Mouse (Mus musculus): ENCODE measurements around the gene Gstp1.
A peak's percentile ranks its signal among the peaks of the same experiment; 100 is the strongest.
"Not testable (repeated sequence)": the region's sequence is repeated elsewhere in the genome, so short reads cannot be mapped to it uniquely, and the experiment has no call there.

The Gstp1 gene

DNA sequence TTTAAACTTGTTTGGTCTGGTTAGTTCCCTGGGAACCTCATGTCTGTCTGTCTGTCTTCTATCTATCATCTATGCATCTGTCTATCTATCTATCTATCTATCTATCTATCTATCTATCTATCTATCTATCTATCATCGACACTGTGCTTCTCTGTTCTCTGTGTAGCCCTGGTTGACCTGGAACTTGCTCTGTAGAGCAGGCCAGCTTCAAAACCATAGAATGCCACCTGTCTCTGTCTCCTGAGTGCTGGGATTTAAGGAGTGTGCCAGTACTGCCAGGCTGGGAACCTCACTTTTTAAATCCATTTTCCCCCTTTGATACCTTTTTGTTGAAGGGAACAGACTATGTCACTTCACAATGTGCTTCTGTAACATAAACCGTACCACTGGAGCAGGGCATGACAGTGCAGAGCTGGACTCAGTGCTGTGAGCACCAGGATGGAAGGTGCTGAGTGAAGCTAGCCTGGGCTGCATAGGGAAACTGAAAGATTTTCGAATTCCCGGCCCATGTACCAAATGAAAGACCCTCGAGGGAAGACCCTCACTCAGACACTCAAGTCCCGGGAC is 23.2 kb upstream of the Gstp1 start:
- no peak for ATAC-seq (ENCODE audit: insufficient number of reproducible peaks, low FRiP score, low TSS enrichment)

DNA sequence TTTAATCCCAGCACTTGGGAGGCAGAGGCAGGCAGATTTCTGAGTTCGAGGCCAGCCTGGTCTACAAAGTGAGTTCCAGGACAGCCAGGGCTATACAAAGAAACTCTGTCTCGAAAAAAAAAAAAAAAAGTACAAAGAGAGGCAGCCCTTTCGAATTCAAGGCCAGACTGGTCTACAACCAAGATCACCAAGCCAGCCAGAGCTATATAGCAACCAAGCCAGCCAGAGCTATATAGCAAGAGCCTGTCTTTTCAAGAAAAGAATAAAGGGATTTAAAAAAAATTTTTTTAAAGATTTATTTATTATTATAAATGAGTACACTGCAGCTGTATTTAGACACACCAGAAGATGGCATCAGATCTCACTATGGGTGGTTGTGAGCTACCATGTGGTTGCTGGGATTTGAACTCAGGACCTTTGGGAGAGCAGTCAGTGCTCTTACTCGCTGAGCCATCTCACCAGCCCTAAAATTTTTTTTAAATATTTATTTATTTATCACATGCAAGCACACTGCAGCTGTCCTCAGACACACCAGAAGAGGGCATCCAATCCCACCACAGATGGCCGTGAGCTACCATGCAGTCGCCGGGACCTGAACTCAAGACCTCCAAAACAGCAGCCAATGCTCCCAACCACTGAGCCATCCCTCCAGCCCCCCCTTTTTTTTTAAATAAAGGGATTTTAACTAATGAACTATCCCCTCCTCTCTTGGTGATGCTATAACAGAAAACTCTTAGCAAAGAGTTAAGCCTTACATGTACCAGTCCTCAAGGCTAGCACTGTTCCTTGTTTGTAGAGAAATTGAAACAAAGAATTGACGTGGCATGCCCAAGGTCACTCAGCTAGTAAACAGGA is 22.5 kb upstream of the Gstp1 start:
- ATAC-seq (ENCODE audit: insufficient number of reproducible peaks, low FRiP score, low TSS enrichment): not testable (repeated sequence)

DNA sequence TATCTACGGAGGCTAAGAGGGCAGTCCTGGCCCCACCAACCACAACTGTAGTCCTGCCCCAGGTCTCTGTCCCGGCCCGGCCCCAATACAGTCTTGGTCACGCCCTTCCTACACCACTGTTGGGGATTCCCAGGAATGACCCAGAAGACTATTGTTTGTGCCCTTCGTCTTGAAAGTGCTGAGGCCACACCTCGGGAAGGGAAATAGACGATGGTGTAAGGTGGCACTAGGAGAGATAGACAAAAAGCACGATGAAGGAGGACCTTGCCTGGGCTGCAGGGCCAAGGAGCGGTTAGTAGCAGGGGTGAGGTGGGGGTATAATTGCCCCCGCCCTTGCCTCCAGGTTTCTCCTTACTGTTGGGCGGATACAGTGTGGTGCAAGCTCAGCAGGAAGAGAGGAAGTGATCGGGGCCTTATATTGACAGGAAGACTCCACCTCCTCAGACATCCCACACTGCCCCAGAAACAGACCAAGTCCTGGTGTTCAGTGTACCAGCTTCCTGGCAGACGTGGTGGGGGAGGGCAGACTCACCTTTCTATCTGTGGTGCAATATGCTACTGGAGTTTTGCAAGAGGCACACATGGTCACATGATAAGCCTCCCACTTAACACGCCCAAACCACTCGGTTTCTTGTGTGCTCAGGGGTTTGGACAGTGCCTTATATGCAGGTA is 21.4 kb upstream of the Gstp1 start, which contains the start of gene Gstp3:
Gstp3 (minus strand) TSS at position 501 of the 672 bp plus-strand sequence.
- ATAC-seq (ENCODE audit: insufficient number of reproducible peaks, low FRiP score, low TSS enrichment): no peak

DNA sequence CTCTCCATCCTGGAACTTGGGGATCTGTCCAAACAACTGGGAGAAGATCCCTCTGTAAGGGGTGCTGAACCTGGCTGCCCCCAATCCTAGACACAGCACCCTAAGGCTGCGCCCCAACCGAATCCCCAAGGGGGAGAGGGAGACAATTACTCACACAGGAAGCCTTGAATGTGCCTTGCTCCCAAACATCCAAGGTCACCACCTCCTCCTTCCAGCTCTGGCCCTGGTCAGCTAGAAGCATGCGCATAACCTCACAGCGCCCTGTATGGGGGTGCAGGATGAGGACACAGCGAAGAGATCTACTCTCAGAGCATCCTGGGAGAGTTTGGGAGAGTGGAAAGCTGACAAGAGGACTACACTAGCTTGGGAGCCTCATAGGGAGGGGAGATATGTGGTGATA is 20.8 kb upstream of the Gstp1 start:
- no peak for ATAC-seq (ENCODE audit: insufficient number of reproducible peaks, low FRiP score, low TSS enrichment)

DNA sequence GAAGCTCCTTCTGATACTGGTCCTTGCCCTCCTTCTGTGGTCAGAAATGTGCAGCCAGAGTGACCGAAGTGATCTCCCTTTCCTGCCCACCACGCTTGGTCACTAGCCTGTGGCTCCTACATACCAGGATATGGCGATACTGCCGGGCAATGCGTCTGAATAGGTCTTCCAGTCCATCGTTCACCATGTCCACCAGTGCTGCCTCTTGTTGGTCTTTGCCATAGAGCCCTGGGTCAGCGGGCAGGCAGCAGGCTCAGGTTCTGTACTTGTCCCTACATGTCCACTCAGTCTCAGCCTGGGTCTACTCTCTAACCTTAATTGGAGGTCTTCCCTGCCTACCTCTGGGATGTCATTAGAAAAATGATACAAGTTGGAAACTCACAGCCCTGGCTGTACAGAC is 20.2 kb upstream of the Gstp1 start:
- ATAC-seq (ENCODE audit: insufficient number of reproducible peaks, low FRiP score, low TSS enrichment): no peak

DNA sequence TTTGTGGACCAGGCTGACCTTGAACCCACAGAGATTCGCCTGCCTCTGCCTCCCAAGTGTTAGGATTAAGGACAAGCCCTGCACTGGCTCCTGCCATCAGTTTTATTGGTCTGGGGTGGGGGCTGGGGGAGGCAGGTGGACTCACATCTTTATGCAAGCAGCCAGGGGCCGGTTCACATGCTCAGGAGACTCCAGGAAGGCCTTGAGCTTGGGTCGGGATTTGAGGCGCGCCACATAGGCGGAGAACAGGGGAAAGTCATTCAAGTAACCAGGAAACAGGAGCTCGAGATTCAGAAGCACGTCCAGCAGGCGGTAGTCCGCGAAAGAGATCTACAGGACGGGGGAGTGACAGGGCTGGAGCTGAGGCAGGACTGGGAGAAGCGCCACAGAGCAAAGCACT is 19.6 kb upstream of the Gstp1 start:
- ATAC-seq (ENCODE audit: insufficient number of reproducible peaks, low FRiP score, low TSS enrichment): no peak

DNA sequence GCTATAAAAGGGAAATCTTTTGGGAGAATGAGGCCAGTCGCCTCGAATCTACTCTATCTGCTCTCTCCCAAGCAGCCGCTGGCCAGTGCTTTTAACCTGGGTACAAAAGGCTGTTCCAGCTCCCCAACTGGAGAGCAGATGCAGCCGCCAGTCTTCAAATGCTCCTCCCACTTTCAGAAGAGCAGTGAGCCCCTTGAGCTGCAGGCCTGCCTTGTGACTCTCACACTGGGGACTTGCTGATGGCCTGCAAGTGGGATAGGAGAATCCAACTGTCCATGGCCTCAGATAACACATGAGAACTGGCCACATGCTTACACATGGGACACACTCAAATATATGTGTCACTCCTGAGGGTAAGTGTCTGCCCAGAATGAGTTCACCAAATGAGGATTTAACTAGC is 18.9 kb upstream of the Gstp1 start:
- no peak for ATAC-seq (ENCODE audit: insufficient number of reproducible peaks, low FRiP score, low TSS enrichment)

DNA sequence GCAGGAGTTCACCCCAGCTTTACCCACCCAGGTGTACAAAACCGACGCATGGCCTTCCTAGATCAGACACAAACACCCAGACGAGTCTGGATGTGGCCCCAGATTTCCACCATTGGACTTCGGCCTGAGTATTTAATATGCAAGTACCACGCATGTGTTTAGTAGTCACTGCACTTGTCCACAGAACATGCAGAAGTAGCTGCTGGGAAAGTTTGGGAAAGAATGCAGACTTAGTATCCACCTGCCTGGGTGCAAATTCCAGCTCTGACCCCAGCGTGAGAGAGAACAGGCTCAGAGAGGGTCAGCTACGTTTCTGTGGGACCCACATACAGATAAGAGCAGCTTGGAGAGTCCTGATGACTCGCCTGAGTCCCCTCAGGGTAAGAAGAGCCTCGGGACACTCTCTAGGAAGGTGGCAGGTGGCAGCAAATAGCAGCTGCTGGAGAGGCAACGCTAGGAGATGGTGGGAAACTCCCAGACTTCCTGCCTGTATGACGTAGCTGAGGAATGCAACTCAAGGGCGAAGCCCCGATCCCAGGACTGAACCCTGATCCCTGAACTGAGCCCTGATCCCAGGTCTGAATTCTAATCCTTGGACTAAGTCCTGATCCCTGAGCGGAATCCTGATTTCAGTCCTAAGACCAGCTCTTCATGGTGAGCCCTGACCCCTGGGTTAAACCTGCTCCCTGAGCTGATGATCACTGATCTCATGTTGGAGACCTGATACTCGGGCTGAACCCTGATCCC is 18.3 kb upstream of the Gstp1 start:
- no peak for ATAC-seq (ENCODE audit: insufficient number of reproducible peaks, low FRiP score, low TSS enrichment)

DNA sequence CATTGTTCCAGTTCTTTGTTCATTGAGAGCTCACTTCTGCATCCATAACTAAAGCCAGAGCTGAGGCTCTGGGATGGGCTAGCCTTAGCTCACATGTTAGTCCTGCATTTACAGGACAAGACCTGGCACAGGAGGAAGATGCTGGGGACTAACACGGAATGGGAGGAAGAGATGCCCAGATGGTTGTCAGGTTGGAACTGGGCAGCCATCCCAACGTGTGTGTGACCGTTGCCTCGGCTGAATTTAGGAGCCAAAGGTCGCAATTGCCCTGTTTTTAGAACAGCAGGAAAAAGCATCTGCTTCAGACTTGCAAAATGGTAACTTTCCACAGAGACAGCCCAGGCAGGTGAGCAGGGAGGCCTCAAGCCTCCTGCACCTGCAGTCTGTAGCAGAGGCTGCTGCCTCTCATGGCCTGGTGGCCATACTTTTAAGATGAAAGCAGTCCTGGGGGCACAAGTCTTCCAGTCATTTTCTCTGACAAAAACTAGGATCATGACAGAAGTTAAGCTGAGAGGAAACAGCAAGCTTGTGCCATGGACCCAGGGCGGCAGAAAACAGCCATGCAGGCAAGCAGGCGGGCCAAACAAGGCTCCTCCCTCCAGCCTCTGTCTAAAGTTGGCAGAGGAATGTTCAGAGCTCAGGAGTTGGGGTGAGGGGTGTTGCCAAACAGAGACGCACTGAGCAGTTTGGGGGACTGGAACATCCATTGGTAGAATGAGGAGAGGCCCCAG is 17.6 kb upstream of the Gstp1 start:
- no peak; the same call in 1 of the 2 replicates for ATAC-seq (ENCODE audit: insufficient number of reproducible peaks, low FRiP score, low TSS enrichment)

DNA sequence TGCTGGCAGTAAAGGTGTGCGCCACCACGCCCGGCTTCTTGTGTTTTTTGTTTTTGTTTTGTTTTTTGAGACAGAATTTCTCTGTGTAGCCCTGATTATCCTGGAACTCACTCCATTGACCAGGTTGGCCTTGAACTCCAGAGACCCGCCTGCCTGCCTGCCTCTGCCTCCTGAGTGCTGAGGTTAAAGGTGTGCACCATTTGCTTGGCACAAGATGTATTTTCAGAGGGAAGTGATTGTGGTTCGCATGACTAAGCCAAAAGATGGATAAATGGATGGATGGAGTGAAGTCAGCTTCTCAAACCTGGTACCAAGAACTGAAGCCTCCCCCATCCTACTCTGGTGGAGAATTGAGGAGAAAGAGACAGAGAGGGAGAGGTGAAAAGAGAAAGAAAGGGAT is 16.8 kb upstream of the Gstp1 start:
- no peak for ATAC-seq (ENCODE audit: insufficient number of reproducible peaks, low FRiP score, low TSS enrichment)

DNA sequence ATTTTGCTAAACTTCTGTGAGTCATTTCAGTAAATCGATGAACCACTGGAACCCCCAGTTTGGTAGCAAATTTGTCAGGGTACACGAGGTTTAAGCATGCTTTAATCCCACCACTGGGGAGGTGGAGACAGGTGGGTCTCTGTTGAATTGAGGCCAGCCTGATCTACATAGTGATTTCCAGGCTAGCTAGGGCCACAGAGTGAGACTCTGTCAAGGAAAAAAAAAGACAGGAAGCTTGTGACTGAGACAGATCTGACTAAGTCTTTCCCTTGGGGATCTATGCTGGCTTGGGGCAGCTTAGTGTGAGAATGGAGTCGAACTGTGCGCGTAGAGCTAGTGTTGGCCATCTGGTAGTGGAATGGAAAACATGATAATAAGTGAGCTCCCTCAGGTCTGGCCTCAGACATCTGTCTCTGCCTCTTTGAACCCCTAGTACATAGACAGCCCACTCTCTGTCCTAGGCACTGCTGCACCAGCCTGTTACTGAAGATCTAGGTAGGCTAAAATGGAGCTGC is 14.8 kb upstream of the Gstp1 start:
- ATAC-seq (ENCODE audit: insufficient number of reproducible peaks, low FRiP score, low TSS enrichment): no peak

DNA sequence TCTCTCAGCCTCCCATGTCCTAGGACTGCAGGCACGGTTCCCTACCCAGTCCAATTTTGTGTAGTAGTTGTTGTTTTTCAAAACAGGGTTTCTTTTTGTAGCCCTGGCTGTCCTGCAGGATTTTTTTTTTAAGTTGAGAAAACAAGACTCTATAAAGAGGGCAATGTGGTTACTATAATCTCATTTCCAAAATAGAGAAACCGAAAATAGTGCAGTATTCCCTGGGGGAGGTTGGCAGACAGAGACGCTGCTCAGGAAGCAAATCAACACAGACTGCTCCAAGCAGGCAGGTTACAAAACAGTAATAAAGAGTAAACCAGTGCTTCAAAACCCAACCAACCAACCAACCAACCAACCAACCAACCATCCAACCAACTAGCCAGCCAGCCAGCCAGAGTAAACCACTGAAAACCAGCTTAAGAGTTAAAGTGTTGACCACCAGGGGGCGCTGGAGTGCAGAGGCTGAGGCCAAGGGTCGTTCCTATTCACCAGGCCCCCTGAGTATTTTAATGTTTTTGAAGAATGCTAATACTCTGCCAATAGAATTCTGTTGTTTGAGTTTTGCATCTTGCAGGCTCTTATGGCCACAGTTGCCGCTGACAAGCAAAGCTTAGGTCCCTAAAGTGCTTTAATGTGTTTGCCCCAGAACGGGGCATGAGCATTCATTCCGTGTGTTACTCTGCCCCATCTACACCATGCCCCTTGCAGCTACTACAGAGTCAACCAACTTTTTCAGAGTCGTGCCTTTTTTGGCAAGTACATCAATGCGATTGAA is 14.1 kb upstream of the Gstp1 start:
- ATAC-seq (ENCODE audit: insufficient number of reproducible peaks, low FRiP score, low TSS enrichment): no peak

DNA sequence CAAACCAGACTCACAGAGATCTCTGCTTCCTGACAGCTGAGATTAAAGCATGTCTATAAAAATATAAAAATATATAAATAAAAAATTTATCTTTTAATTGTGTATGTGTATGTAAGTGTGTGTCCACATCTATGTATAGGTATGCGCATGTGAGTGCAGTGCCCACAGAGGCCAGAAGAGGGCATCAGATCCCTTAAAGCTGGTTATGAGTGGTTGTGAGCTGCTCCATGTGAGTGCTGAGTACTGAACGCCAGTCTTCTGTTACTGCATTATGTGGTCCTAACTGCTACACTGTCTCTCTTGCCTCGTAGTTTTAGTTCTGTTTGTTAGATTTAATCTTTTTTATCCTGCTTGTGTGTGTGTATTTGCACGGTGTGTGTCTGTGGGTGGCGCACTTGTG is 13.2 kb upstream of the Gstp1 start:
- no peak for ATAC-seq (ENCODE audit: insufficient number of reproducible peaks, low FRiP score, low TSS enrichment)

DNA sequence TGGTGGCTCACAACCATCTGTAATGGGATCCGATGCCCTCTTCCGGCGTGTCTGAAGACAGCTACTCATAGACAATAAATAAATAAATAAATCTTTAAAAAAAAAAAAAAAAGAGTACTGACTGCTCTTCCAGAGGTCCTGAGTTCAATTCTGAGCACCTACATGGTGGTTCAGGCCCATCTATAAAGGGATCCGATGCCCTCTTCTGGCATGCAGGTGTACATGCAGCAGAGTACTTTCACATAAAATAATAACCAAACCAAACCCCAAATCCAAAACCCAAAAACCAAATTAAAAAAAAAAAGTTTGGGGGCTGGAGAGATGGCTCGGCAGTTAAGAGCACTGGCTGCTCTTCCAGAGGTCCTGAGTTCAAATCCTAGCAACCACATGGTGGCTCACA is 11.3 kb upstream of the Gstp1 start:
- not testable (repeated sequence) for ATAC-seq (ENCODE audit: insufficient number of reproducible peaks, low FRiP score, low TSS enrichment)

DNA sequence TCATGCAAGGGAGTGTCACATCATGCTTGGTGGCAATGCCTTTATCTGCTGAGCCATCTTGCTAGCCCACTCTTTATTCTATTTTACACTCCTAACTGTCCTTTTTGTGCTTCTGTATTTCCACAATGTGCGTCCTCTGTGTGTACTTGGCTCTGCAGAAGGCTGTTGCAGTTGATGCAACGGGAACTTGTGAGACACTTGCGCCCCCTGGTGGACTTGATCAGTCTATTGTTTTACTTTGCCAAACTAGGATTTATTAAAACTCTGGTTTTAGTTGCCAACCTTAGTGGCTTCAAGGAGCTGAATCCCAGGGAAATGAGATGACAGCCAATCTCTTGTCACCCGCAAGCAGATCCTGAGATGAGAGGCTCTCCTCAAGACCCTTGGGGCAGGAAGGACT is 10.1 kb upstream of the Gstp1 start:
- no peak for ATAC-seq (ENCODE audit: insufficient number of reproducible peaks, low FRiP score, low TSS enrichment)

DNA sequence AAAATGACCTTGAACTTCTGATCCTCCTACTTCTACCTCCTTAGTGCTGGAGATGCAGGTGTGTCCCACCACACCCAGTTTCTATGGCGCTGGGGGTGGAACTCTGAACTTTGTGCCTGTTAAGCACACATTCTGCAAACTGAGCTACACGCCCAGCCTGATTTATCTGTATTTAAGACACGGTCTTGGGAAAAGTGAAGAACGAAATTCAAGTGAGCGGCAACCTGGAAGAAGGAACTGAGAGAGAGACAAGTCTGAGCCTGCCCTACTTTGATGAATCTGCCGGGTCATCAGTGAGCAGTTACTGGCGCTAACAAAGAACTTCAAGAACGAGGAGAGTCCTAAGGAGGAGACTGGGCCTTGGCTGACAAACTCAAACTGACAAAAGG is 9.1 kb upstream of the Gstp1 start:
- ATAC-seq (ENCODE audit: insufficient number of reproducible peaks, low FRiP score, low TSS enrichment): no peak

DNA sequence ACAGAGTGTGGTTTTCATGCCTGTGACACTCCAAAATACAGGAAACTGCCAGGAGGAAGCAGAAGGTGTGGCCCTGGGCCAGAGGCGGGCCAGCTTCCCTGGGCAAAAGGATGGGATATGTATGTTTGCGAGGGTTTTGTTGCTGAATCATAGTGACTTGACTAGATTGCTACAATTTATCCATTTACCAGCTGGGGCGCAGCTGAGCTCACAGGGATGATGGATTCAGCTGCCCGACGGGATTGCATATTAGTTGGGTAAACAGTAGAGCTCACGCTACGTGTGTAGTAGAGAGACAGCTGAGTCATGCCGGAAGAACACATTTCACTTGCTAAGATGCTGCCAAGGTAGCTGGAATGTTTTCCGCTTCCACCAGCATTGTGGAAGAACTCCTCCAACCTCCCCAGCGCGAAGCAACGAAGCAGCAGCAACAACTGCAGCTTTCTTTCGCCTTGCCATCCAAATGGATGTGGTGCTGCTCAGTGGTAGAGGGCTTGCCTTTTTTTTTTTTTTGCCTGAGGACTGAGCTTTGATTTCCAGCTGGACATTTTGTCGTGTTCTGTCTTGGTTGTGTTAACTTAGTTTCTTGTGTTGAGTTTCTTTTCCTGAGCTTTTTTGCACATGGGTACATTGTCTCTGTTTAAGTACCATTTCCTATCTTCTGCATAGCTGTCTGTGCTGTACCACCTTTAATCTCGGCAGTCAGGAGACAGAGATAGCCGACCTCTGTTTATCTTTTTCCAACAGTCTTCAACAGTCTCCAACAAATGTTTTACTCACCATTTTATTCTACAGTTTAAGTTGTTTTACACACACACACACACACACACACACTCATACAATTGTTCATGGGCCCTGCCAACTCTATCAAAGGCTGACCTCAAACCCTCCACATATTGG is 8.4 kb upstream of the Gstp1 start, which contains the start of gene Gstp2:
Gstp2 (minus strand) TSS at position 58 of the 900 bp plus-strand sequence.
- ATAC-seq (ENCODE audit: insufficient number of reproducible peaks, low FRiP score, low TSS enrichment): peak; percentile 69; the same call in 1 of the 2 replicates

DNA sequence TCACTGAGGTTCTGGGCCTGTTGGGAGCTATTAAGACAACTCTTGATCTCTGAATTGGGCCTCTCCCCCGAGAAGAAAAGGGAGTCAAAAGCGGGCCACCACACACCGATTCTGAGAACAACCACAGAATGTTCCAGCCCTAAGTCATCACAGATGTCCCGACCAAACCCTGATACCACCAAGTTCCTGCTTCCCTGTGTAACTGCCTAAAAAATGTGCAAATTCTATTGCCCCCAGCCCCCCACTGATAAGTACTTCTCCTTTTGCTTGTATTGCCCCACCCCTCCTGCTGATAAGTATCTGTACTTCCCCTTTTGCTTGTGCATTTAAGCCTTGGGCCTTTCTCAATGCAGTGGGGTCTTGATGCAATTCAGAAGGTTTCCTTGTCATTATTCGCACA is 6.3 kb upstream of the Gstp1 start:
- not testable (repeated sequence) for ATAC-seq (ENCODE audit: insufficient number of reproducible peaks, low FRiP score, low TSS enrichment)

Data from cerebellum, adult (tissue).